Mouse (Mus musculus): Measurements from ENCODE around the gene Btnl10. TPM values are rescaled to one million over a fixed set of nuclear protein-coding genes. Genes with fewer than 3 reads are reported as not detected.

The Btnl10 gene
- polyA plus RNA-seq, 1 experiment from 2014 or later, result 0.30 TPM

DNA sequence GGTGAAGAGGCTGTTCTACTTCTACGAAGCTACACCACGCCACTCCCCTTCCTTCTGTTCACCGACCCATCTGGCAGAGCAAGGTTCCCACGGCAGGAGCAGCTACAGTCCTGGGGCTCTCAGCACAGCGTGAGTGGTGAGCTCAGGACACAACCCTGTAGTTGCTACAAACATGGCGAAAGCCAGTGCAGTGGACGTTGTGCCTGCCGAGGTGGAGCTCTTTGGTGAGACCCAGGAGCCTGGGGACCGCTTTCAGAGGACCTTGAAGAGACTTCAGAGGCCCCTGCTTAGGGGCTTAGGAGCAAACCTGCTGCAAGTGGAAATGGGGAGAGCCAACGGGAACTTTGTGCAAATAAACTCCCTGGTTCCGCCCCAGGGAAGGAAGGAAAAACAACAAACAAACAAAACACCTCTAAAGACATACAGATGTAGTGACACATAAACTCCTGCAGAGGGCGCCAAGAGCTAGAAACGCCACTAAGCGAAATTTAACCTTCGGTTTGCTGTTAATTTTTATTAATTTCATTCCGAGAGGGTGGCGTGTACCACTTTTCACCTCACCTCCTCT is 3.2 kb upstream of the Btnl10 start:
- Histone ChIP-seq H3K4me2 (peak overlapping the region; percentile 60), H3K36me3 (no peaks in the 10 kb centered on the region), H3K27me3 (0 out of 2 replicates have a peak, but pooled peaks cover 5% of the 10 kb centered on the region), H3K27ac (no peak overlapping the region), H3K4me1 (peaks cover 6% of the 10 kb centered on the region), H3K9ac (peak overlapping the region; percentile 37; the same call in 1 of the 2 replicates), H3K4me3 (replicated peaks) (peak overlapping the region; percentile 36), H3K9me3 (replicated peaks) (no peaks in the 10 kb centered on the region)
- 18% methylated on average over 17 of the region's 17 CpGs for WGBS
- 0 out of 2 replicates have a peak, but pooled peaks have one; percentile 4 for ATAC-seq (replicated peaks; ENCODE audit: low FRiP score)

GRCm38 (mm10) chr11:58916879-58917744 is 596 bp upstream of the Btnl10 start:
- H3K27ac ChIP-seq, result no peak overlapping the region
- H3K4me1 ChIP-seq, result peaks cover 6% of the 10 kb centered on the region
- H3K4me2 ChIP-seq, result no peak overlapping the region
- H3K36me3 ChIP-seq, result no peaks in the 10 kb centered on the region
- no peaks in the 10 kb centered on the region for H3K9me3 ChIP-seq (replicated peaks)
- ATAC-seq (replicated peaks; ENCODE audit: low FRiP score), result no peak
- 0 out of 2 replicates have a peak, but pooled peaks cover 5% of the 10 kb centered on the region for H3K27me3 ChIP-seq
- 56% methylated on average over 14 of the region's 14 CpGs for WGBS
- no peak overlapping the region for H3K4me3 ChIP-seq (replicated peaks)
- no peak overlapping the region for H3K9ac ChIP-seq

GRCm38 (mm10) chr11:58918759-58919158 is 1.1 kb downstream of the Btnl10 start:
- Histone ChIP-seq H3K27ac (no peak overlapping the region), H3K4me1 (peaks cover 6% of the 10 kb centered on the region), H3K4me2 (no peak overlapping the region), H3K4me3 (replicated peaks) (no peak overlapping the region), H3K36me3 (no peaks in the 10 kb centered on the region), H3K9ac (no peak overlapping the region), H3K27me3 (0 out of 2 replicates have a peak, but pooled peaks cover 5% of the 10 kb centered on the region), H3K9me3 (replicated peaks) (no peaks in the 10 kb centered on the region)
- 76% methylated on average over 5 of the region's 5 CpGs for WGBS
- no peak for ATAC-seq (replicated peaks; ENCODE audit: low FRiP score)

DNA sequence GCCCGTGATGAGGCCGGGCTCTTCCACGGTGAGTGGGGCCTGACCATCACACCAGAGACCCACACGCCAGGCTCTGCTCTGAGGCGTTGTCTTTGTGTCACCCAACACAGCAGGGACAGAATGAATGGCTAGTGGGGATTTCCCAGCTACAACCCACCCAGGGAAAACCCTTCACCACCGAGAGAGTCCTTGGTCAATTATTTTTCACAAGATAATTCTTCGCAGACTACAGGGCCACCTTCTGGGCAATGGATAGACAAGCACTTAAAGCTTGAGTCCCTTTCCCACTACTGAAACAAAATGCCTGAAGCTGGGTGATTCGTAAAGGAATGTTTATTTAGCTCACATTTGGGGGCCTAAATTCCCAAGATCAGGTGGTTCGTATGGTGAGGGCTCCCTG is 4.7 kb downstream of the Btnl10 start:
- Histone ChIP-seq H3K27ac (no peak overlapping the region), H3K9me3 (replicated peaks) (no peaks in the 10 kb centered on the region), H3K9ac (no peak overlapping the region), H3K27me3 (no peaks in the 10 kb centered on the region), H3K36me3 (no peaks in the 10 kb centered on the region), H3K4me3 (replicated peaks) (no peak overlapping the region), H3K4me2 (no peak overlapping the region), H3K4me1 (no peaks in the 10 kb centered on the region)
- WGBS, result 82% methylated on average over 9 of the region's 9 CpGs
- no peak for ATAC-seq (replicated peaks; ENCODE audit: low FRiP score)

- ATAC-seq (replicated peaks; ENCODE audit: low FRiP score), result no peak
- Histone ChIP-seq H3K4me3 (replicated peaks) (no peak overlapping the region), H3K27me3 (no peaks in the 10 kb centered on the region), H3K36me3 (peaks cover 10% of the 10 kb centered on the region), H3K9me3 (replicated peaks) (no peaks in the 10 kb centered on the region), H3K4me2 (no peak overlapping the region), H3K9ac (no peak overlapping the region), H3K4me1 (peaks cover 14% of the 10 kb centered on the region; the same call in 1 of the 2 replicates), H3K27ac (no peak overlapping the region)
- WGBS, result 72% methylated on average over 2 of the region's 3 CpGs
These were observed 8.9 kb downstream of the Btnl10 start for GRCm38 (mm10) chr11:58926651-58927050.

DNA sequence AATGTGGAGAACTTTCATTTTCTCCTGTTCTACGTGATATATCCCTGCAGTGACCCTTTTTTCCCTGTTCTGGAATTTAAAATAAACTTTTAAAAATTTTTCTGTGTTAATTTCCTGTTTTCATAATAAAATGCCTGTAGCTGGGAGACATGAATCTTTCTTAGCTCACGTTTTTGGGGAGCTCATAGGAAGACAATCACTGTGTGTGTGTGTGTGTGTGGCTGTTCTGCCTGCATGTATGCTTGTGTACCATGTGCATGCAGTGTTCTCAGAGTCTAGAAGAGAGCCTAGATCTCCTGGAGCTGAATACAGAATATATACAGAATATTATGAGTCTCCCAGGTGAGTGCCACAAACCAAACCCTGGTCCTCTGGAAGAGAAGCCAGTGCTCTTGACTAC is 9.3 kb downstream of the Btnl10 start:
- Histone ChIP-seq H3K27ac (no peak overlapping the region), H3K36me3 (peaks cover 14% of the 10 kb centered on the region), H3K9ac (no peak overlapping the region), H3K4me2 (no peak overlapping the region), H3K4me3 (replicated peaks) (no peak overlapping the region), H3K4me1 (peaks cover 14% of the 10 kb centered on the region; the same call in 1 of the 2 replicates), H3K9me3 (replicated peaks) (no peaks in the 10 kb centered on the region), H3K27me3 (no peaks in the 10 kb centered on the region)
- WGBS, result 66% methylated on average over 2 of the region's 2 CpGs
- no peak for ATAC-seq (replicated peaks; ENCODE audit: low FRiP score)

GRCm38 (mm10) chr11:58927790-58928651 is 10.3 kb downstream of the Btnl10 start:
- ATAC-seq (replicated peaks; ENCODE audit: low FRiP score), result peak; percentile 75
- no peaks in the 10 kb centered on the region for H3K27me3 ChIP-seq
- H3K4me1 ChIP-seq, result peaks cover 14% of the 10 kb centered on the region; the same call in 1 of the 2 replicates
- WGBS, result 34% methylated on average over 20 of the region's 20 CpGs
- no peaks in the 10 kb centered on the region for H3K9me3 ChIP-seq (replicated peaks)
- peaks cover 23% of the 10 kb centered on the region for H3K36me3 ChIP-seq
- peak overlapping the region; percentile 45 for H3K4me2 ChIP-seq
- H3K4me3 ChIP-seq (replicated peaks), result peak overlapping the region; percentile 26
- H3K27ac ChIP-seq, result peak overlapping the region; percentile 74
- H3K9ac ChIP-seq, result 0 out of 2 replicates have a peak overlapping the region, but pooled peaks have one; percentile 14

DNA sequence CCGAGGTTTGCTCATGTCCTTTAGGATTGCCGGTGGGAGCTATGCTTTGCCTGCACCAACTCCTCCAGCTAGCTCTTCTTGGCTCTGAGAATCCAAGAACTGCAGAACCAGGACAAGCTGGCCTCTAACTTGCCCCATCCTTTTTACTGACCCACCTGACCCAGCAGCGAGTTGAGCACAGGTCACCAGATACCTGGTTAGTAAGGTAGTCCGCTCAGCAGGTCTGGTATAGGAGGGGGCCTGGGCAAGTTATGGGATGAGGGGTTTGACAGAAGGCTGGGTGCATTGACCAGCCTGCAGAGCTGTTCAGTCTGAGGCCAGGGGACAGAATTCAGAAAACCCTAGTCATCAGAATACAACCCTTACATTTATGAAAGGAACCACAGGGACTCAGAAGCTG is 11.3 kb downstream of the Btnl10 start:
- H3K9me3 ChIP-seq (replicated peaks), result no peaks in the 10 kb centered on the region
- no peak for ATAC-seq (replicated peaks; ENCODE audit: low FRiP score)
- H3K36me3 ChIP-seq, result peaks cover 34% of the 10 kb centered on the region
- WGBS, result 80% methylated on average over 4 of the region's 4 CpGs
- H3K4me2 ChIP-seq, result no peak overlapping the region
- H3K27ac ChIP-seq, result peak overlapping the region; percentile 22; the same call in 1 of the 2 replicates
- H3K4me3 ChIP-seq (replicated peaks), result no peak overlapping the region
- no peak overlapping the region for H3K9ac ChIP-seq
- H3K4me1 ChIP-seq, result peaks cover 14% of the 10 kb centered on the region; the same call in 1 of the 2 replicates
- H3K27me3 ChIP-seq, result no peaks in the 10 kb centered on the region

GRCm38 (mm10) chr11:58929641-58930040 is 11.9 kb downstream of the Btnl10 start:
- peak overlapping the region; percentile 73 for H3K27ac ChIP-seq
- H3K36me3 ChIP-seq, result peaks cover 40% of the 10 kb centered on the region
- H3K27me3 ChIP-seq, result no peaks in the 10 kb centered on the region
- H3K4me3 ChIP-seq (replicated peaks), result no peak overlapping the region
- no peak overlapping the region for H3K4me2 ChIP-seq
- no peak overlapping the region for H3K9ac ChIP-seq
- WGBS, result 45% methylated on average over 3 of the region's 3 CpGs
- peaks cover 14% of the 10 kb centered on the region; the same call in 1 of the 2 replicates for H3K4me1 ChIP-seq
- ATAC-seq (replicated peaks; ENCODE audit: low FRiP score), result no peak
- no peaks in the 10 kb centered on the region for H3K9me3 ChIP-seq (replicated peaks)

DNA sequence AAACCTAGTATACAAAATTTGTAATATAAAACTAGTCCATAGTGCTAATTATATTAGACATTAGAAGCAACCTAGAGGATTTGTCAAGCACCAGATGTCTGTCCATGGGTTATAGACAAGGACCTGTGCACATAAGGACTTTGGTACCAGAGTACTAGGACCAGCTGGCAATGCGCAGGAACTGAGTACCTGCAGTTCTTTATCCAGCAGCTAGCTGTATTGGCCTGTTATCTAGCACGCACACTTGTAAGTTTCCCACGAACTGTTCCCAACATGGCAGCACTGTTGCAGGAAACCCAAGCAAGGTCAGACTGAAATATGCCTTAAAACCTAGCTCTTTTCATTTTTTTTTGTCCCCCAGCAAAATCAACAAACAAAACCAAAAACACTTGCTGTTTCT is 12.5 kb downstream of the Btnl10 start:
- Histone ChIP-seq H3K4me1 (peaks cover 14% of the 10 kb centered on the region; the same call in 1 of the 2 replicates), H3K36me3 (peaks cover 43% of the 10 kb centered on the region), H3K4me3 (replicated peaks) (no peak overlapping the region), H3K27me3 (no peaks in the 10 kb centered on the region), H3K9ac (no peak overlapping the region), H3K27ac (no peak overlapping the region), H3K4me2 (no peak overlapping the region), H3K9me3 (replicated peaks) (no peaks in the 10 kb centered on the region)
- 92% methylated on average over 3 of the region's 3 CpGs for WGBS
- no peak for ATAC-seq (replicated peaks; ENCODE audit: low FRiP score)

- Histone ChIP-seq H3K9ac (no peak overlapping the region), H3K27me3 (no peaks in the 10 kb centered on the region), H3K4me3 (replicated peaks) (no peak overlapping the region), H3K9me3 (replicated peaks) (no peaks in the 10 kb centered on the region), H3K36me3 (peaks cover 56% of the 10 kb centered on the region), H3K4me1 (peaks cover 15% of the 10 kb centered on the region), H3K4me2 (no peak overlapping the region), H3K27ac (no peak overlapping the region)
- no peak for ATAC-seq (replicated peaks; ENCODE audit: low FRiP score)
- 57% methylated on average over 4 of the region's 4 CpGs for WGBS
These were observed 13.9 kb downstream of the Btnl10 start for GRCm38 (mm10) chr11:58931576-58931975.
